Mouse (Mus musculus): ENCODE measurements around the gene Ccdc8. TPM values are rescaled to one million over a fixed set of nuclear protein-coding genes. Genes with fewer than 3 reads are reported as not detected.
A peak's percentile ranks its signal among the peaks of the same experiment; 100 is the strongest.

Ccdc8 gene
- total and polyA plus RNA-seq, 3 experiments, result 0.11 TPM; not detected in 2

DNA sequence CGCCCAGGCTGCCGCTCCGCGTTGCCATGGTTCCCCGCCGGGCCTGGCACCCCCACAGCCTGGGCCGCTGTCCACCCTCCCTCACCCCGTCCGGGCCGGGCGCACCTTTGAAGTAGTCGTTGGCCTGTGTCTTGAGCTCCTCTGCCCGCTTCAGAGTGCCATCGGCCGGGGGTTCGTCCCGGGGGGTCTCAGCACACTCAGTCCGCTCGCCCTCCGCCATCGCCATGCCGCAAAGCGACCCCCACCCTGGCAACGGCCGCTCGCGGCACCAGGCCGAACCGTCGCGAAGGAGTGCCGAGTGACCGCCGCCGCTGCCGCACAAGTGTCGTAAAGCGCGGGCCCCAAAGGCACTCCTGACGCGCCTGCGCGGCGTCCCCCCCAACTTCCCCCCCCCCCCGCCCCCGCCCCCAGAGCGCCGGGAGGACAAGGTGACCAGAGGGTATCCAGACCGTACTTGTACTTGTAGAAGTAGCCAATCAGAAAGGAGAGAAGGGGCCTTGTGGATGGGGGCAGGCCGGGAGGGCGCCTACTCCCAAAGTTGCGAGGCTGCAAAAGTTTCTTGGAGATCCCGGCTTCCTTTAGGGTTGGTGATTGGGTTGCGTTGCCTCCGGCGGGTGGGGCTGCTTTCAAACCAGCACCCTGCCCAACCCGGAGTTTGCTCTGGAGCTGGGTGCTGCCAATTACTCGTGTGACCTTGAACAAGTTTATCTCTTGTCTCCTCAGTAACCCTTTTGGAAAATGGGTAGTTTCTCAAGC, 35.3 kb downstream of the Ccdc8 start, which contains the start of gene Ppp5c (continued):
- peak; percentile 75; the same call in 1 of the 2 replicates for TF ChIP-seq BHLHE40 (IDR thresholded peaks at IDR 0.05; ENCODE audit: borderline replicate concordance, low read depth, low read length)
- peak; percentile 70 for TF ChIP-seq NELFE (IDR thresholded peaks at IDR 0.05; ENCODE audit: low read depth, low read length)
- TF ChIP-seq CHD2 (IDR thresholded peaks at IDR 0.05; ENCODE audit: low read length), result no peak
- 0 out of 2 replicates have a peak, but pooled peaks have one; percentile 0 for TF ChIP-seq MXI1 (IDR thresholded peaks at IDR 0.05; ENCODE audit: low read depth, low read length)

DNA sequence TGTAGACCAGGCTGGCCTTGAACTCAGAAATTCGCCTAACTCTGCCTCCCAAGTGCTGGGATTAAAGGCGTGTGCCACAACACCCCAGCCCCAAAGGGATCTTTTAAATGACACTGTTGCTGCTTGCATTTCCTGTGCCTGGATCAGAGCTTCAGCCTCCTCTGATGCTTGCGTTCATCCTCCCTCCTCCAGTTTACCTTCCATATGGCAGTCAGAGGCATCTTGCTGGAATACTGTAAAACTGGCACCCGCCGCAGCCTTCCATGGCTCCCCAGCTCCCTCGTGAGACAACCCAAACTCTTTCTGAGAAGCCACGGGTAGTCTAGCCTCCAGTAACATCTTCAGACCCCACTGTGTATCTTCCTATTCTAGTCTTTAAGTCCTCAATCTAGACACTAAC, 36.4 kb downstream of the Ccdc8 start:
- Histone ChIP-seq H3K9me3 (replicated peaks; ENCODE audit: insufficient read depth, low read length) (no peaks in the 10 kb centered on the region), H3K4me3 (ENCODE audit: control insufficient read depth in 1 of 2, insufficient read depth in 1 of 2, low read depth in 2 of 2, low read length in 2 of 2) (no peak overlapping the region), H3K79me2 (ENCODE audit: control insufficient read depth, insufficient read depth, low read length, poor library complexity) (peaks cover 37% of the 10 kb centered on the region), H3K9ac (ENCODE audit: control insufficient read depth, low read depth, low read length, poor library complexity, severe bottlenecking) (no peak overlapping the region), H3K36me3 (ENCODE audit: control insufficient read depth in 1 of 2, insufficient read depth in 2 of 2, low read length in 2 of 2) (peaks cover 1 to 16% of the 10 kb centered on the region in 2 experiments), H3K27me3 (ENCODE audit: control insufficient read depth in 1 of 2, insufficient read depth in 2 of 2, low read length in 2 of 2) (no peaks in the 10 kb centered on the region), H3K4me1 (ENCODE audit: control insufficient read depth in 1 of 2, insufficient read depth in 2 of 2, low read length in 2 of 2) (peaks cover 4 to 15% of the 10 kb centered on the region in 2 experiments; a peak in 3 of 4 replicates), H3K27ac (ENCODE audit: control insufficient read depth, low read depth, low read length) (no peak overlapping the region)
- no peak for TF ChIP-seq TBP (IDR thresholded peaks at IDR 0.05; ENCODE audit: low read depth, low read length)
- TF ChIP-seq CHD1 (IDR thresholded peaks at IDR 0.05; ENCODE audit: low read depth, low read length), result no peak
- TF ChIP-seq USF2 (IDR thresholded peaks at IDR 0.05; ENCODE audit: borderline replicate concordance in 1 of 2, insufficient read depth in 1 of 2, low read depth in 1 of 2, low read length in 2 of 2), result no peak
- TF ChIP-seq TCF12 (IDR thresholded peaks at IDR 0.05; ENCODE audit: low read depth, low read length), result no peak
- TF ChIP-seq ZMIZ1 (IDR thresholded peaks at IDR 0.05; ENCODE audit: low read depth, low read length), result no peak
- no peak for TF ChIP-seq MAFK (IDR thresholded peaks at IDR 0.05; ENCODE audit: borderline replicate concordance, low read depth, low read length)
- TF ChIP-seq POLR2AphosphoS2 (IDR thresholded peaks at IDR 0.05; ENCODE audit: low read length), result no peak
- no peak for TF ChIP-seq MYB (IDR thresholded peaks at IDR 0.05; ENCODE audit: low read depth, low read length)
- no peak for DNase-seq (ENCODE audit: low read depth, low spot score)

DNA sequence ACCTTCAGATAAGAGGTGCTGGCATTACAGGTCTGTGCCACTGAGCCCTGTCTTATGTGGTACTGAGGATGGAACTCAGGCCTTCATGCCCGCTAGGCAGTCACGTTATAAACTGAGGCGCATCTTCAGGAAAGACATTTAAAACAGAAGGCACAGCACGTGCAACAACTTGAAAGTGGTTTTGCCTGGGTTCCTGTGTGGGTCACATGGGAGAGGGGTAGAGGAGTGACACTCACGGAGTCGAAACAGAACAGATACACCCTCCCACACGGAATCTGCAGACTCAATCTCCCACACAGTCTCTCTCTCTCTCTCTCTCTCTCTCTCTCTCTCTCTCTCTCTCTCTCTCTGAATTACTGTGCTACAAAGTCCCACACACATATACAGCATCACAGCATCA, 37.7 kb downstream of the Ccdc8 start:
- peaks cover 6 to 14% of the 10 kb centered on the region in 2 experiments for H3K36me3 ChIP-seq (ENCODE audit: control insufficient read depth in 1 of 2, insufficient read depth in 2 of 2, low read length in 2 of 2)
- DNase-seq (ENCODE audit: low read depth, low spot score), result no peak

More for the DNA sequence above, 37.7 kb downstream of the Ccdc8 start:
- Histone ChIP-seq H3K9ac (ENCODE audit: control insufficient read depth, low read depth, low read length, poor library complexity, severe bottlenecking) (no peak overlapping the region), H3K27ac (ENCODE audit: control insufficient read depth, low read depth, low read length) (no peak overlapping the region), H3K79me2 (ENCODE audit: control insufficient read depth, insufficient read depth, low read length, poor library complexity) (peaks cover 25% of the 10 kb centered on the region), H3K27me3 (ENCODE audit: control insufficient read depth in 1 of 2, insufficient read depth in 2 of 2, low read length in 2 of 2) (no peaks in the 10 kb centered on the region), H3K9me3 (replicated peaks; ENCODE audit: insufficient read depth, low read length) (no peaks in the 10 kb centered on the region), H3K4me1 (ENCODE audit: control insufficient read depth in 1 of 2, insufficient read depth in 2 of 2, low read length in 2 of 2) (peaks cover 4 to 13% of the 10 kb centered on the region in 2 experiments; a peak in 3 of 4 replicates), H3K4me3 (ENCODE audit: control insufficient read depth in 1 of 2, insufficient read depth in 1 of 2, low read depth in 2 of 2, low read length in 2 of 2) (no peak overlapping the region)
- no peak for TF ChIP-seq USF1 (IDR thresholded peaks at IDR 0.05; ENCODE audit: low read depth, low read length)
- TF ChIP-seq JUND (IDR thresholded peaks at IDR 0.05; ENCODE audit: low read depth, low read length), result no peak
- no peak for TF ChIP-seq ZKSCAN1 (IDR thresholded peaks at IDR 0.05; ENCODE audit: low read depth, low read length)
